Mouse (Mus musculus) liver, adult 2 months (tissue): Measurements from ENCODE around the gene Pafah2.

Experiments used
- CTCF ChIP-seq: fragments of 200-500 bp; IDR thresholded peaks from 2 replicates; pipeline ENCODE4 v1.5.1; 2011; ENCODE audit warnings: low read depth, low read length, control low read depth
- POLR2A ChIP-seq: fragments of 200-500 bp; IDR thresholded peaks from 2 replicates; pipeline ENCODE4 v1.6.1; 2011; ENCODE audit warnings: low read length, control low read depth; ENCODE audit not compliant: insufficient read depth; ENCODE audit errors: extremely low read depth

DNA sequence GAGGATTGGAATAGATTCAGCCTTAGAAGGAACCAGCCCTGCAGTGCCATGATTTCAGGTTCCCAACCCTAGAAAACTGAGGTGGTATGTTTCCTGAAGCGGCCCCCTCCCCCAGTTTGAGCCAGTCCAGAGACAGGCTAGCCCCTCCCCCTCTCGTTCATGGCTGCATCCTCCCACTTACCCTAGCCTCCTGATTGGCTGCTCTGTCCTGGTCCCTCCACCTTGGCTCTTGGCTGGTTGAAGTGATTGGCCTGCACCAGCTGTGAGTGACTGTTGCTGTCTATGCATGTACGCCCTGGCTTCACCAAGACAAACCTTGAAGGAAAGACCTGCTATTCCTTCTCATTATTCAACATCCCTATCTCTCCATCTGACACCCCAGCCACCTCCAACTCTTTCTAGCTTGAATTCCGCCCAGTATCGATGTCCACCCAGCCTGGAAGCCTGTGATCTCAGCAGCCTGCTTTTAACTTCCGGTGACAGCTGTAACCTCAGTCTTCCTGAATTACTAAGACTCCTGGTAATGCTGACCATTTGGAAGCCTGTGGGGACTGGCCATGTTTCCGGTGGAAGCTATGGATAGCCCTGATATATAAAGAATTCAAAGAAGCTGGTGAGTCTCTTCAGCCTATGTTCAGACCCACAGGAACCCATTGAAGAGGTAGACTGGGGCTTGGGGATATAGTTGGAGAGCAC is 61.2 kb downstream of the Pafah2 start:
- TF ChIP-seq CTCF (no peak), POLR2A (no peak)
